Mouse (Mus musculus): ENCODE data around the gene Lrch4.

The Lrch4 gene

GRCm38 (mm10) chr5:137653366-137653765 lies 24.4 kb downstream of the Lrch4 start:
- no peak for DNase-seq

- DNase-seq = no peak
Measured at GRCm38 (mm10) chr5:137654746-137655145, 25.8 kb downstream of the Lrch4 start.

- DNase-seq = peak in 1 of 2 experiments; percentile 59
Measured at GRCm38 (mm10) chr5:137656977-137657376, 28.1 kb downstream of the Lrch4 start.

GRCm38 (mm10) chr5:137660064-137660688 lies 31.3 kb downstream of the Lrch4 start:
- DNase-seq = no peak

GRCm38 (mm10) chr5:137663057-137663456 lies 34.1 kb downstream of the Lrch4 start:
- no peak for DNase-seq

- no peak for DNase-seq
Measured at GRCm38 (mm10) chr5:137668971-137669370, 40.0 kb downstream of the Lrch4 start.

GRCm38 (mm10) chr5:137670240-137670639 lies 41.3 kb downstream of the Lrch4 start:
- no peak for DNase-seq

- no peak for DNase-seq
Measured at GRCm38 (mm10) chr5:137671443-137672240, 42.7 kb downstream of the Lrch4 start.

GRCm38 (mm10) chr5:137672361-137672760 lies 43.4 kb downstream of the Lrch4 start:
- no peak for DNase-seq

GRCm38 (mm10) chr5:137673015-137673414 lies 44.1 kb downstream of the Lrch4 start:
- no peak for DNase-seq

- no peak for DNase-seq
Measured at GRCm38 (mm10) chr5:137674786-137675185, 45.9 kb downstream of the Lrch4 start.

- DNase-seq = no peak
Measured at GRCm38 (mm10) chr5:137677859-137678258, 48.9 kb downstream of the Lrch4 start.

GRCm38 (mm10) chr5:137678736-137679135 lies 49.8 kb downstream of the Lrch4 start:
- no peak for DNase-seq

- no peak for DNase-seq
Measured at GRCm38 (mm10) chr5:137679726-137680125, 50.8 kb downstream of the Lrch4 start.

- no peak for DNase-seq
Measured at GRCm38 (mm10) chr5:137682526-137682925, 53.6 kb downstream of the Lrch4 start.

GRCm38 (mm10) chr5:137683388-137684293 lies 54.7 kb downstream of the Lrch4 start:
- peak in 1 of 2 experiments; percentile 14 for DNase-seq

GRCm38 (mm10) chr5:137684294-137685123 lies 55.6 kb downstream of the Lrch4 start, which contains the start of gene Agfg2:
TSS of gene Agfg2 (minus strand) at chr5:137684726.
- peak; percentile 95 to 98 for DNase-seq

- no peak for DNase-seq
Measured at GRCm38 (mm10) chr5:137685653-137686052, 56.7 kb downstream of the Lrch4 start.

GRCm38 (mm10) chr5:137686127-137686790 lies 57.3 kb downstream of the Lrch4 start:
- DNase-seq = peak; percentile 19 to 30

GRCm38 (mm10) chr5:137689974-137690373 lies 61.1 kb downstream of the Lrch4 start:
- no peak for DNase-seq

- DNase-seq = no peak
Measured at GRCm38 (mm10) chr5:137690531-137690930, 61.6 kb downstream of the Lrch4 start.

All from spleen, adult 18-20 months (tissue).